Mouse (Mus musculus): Measurements from ENCODE around the gene Tctn3. TPM values are rescaled to one million over a fixed set of nuclear protein-coding genes. Genes with fewer than 3 reads are reported as not detected.

The Tctn3 gene
- polyA plus RNA-seq (2014; fragmentation: Illumina TruSeq; extraction: RNeasy Lipid Tissue Mini Kit (QIAGEN cat#74804); ENCODE audit: insufficient read depth, low read depth, low replicate concordance) = 4.0 TPM

DNA sequence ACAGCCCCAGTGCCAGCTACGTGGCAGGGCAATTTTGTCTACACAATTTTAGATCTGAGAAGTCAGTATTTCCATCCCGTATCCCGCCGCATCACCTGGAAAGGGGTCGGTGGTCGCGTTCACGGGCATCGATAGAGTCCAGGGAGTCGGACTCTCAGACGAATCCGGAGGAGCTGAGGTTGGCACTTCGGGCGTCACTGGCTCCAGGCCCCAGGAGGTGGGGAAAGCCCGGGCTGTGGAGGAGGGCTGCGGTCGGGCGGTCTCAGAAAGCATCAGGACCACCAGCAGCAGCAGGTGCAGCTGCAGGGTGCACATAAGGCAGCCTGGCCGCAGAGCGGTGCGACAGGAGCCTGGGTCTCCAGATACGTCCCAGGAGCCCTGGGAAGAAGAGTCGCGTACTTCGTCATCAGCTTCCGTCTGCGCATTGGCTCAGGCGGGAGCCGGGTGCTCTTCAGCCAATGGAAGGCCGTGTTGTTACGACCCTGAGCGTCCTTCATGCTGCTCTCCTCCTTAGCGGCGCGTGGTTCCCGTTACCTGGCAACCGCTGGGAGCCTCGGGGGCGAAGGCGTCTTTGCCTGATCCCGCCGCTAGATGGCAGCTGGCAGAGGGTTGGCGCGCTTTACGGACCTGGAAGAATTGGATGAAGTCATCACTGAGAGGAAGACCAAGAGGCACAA is at the start of gene Tctn3, which contains the start of gene Entpd1:
TSS of gene Tctn3 (minus strand) at position 404 of the 677 bp plus-strand sequence.
TSS of gene Entpd1 (plus strand) at position 537 of the 677 bp plus-strand sequence.

DNA sequence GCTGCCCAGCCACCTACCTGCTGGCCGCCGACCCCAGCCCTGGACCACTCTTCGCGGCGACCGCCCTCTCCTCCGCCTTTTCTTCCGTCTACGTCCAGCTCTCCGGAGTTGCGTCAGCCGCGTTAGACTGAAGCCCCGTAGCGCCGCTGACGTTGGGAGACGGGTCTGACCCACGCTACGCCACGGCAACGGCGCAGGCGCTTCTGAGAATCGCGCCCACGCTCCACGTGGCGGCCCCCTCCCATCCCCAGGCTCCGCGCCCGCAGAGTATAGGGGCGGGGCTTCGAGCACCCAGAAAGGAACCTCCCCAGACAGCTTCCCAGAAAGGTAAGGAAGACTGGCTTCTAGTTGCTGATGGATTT is 23.8 kb downstream of the Tctn3 start, which contains the start of gene Aldh18a1:
TSS of gene Aldh18a1 (minus strand) at position 171 of the 362 bp plus-strand sequence.

Other genes starting within 250 kb of the Tctn3 start
- 9.6 TPM for gene Sorbs1, start 98.5 kb downstream of the Tctn3 start, polyA plus RNA-seq (2014; fragmentation: Illumina TruSeq; extraction: RNeasy Lipid Tissue Mini Kit (QIAGEN cat#74804); ENCODE audit: insufficient read depth, low read depth, low replicate concordance)
- gene Aldh18a1, start 23.8 kb downstream of the Tctn3 start, polyA plus RNA-seq (2014; fragmentation: Illumina TruSeq; extraction: RNeasy Lipid Tissue Mini Kit (QIAGEN cat#74804); ENCODE audit: insufficient read depth, low read depth, low replicate concordance) = 4.0 TPM
- gene Entpd1, start 133 bp upstream of the Tctn3 start, polyA plus RNA-seq (2014; fragmentation: Illumina TruSeq; extraction: RNeasy Lipid Tissue Mini Kit (QIAGEN cat#74804); ENCODE audit: insufficient read depth, low read depth, low replicate concordance) = 30.3 TPM
- not detected for gene Cc2d2b, start 136.5 kb upstream of the Tctn3 start, polyA plus RNA-seq (2014; fragmentation: Illumina TruSeq; extraction: RNeasy Lipid Tissue Mini Kit (QIAGEN cat#74804); ENCODE audit: insufficient read depth, low read depth, low replicate concordance)
- 4.2 TPM for gene Ccnj, start 219.0 kb upstream of the Tctn3 start, polyA plus RNA-seq (2014; fragmentation: Illumina TruSeq; extraction: RNeasy Lipid Tissue Mini Kit (QIAGEN cat#74804); ENCODE audit: insufficient read depth, low read depth, low replicate concordance)